Mouse (Mus musculus) lung, adult 2 months (tissue): ENCODE data around the gene Rell1. TPM values are rescaled to one million over a fixed set of nuclear protein-coding genes. Genes with fewer than 3 reads are reported as not detected.

Experiments
- DNase-seq: peaks from one replicate; pipeline ENCODE4 v3.0.0; 2022
- H3K4me1 ChIP-seq: fragments of 200-500 bp; 2 replicates; pipeline ENCODE4 v1.6.1; 2011; ENCODE audit warnings: low read length; ENCODE audit not compliant: control insufficient read depth, insufficient read depth
- H3K4me3 ChIP-seq: fragments of 200-500 bp; replicated peaks from 2 replicates; pipeline ENCODE3; 2011; ENCODE audit warnings: low read depth, mild to moderate bottlenecking, control low read depth, low read length; ENCODE audit errors: extremely low read depth
- CTCF ChIP-seq: fragments of 200-500 bp; IDR thresholded peaks from 2 replicates; pipeline ENCODE4 v1.5.1; 2011; ENCODE audit warnings: mild to moderate bottlenecking, low read length, control low read depth; ENCODE audit not compliant: insufficient read depth
- POLR2A ChIP-seq: fragments of 200-500 bp; IDR thresholded peaks from 2 replicates; pipeline ENCODE4 v1.6.1; 2011; ENCODE audit warnings: low read depth, mild to moderate bottlenecking, control low read depth, low read length, borderline replicate concordance; ENCODE audit errors: extremely low read depth
- WGBS: fragments of 180-500 bp; shearing (Covaris S2); methylation state at CpG from one replicate; pipeline ENCODE4 v1.1.7; 2018; 5-methylcytosine and 5-hydroxymethylcytosine counted together
- polyA plus RNA-seq: library from polyadenylated mRNA; depleted of rRNA; stranded (reverse); fragments of >200 nt; gene quantifications from 2 replicates; pipeline ENCODE4 v1.2.3, GENCODE M21; 2012

Rell1 gene
- polyA plus RNA-seq, 1 experiment, result 13.5 TPM

- peaks cover 4% of the 10 kb centered on the region; the same call in 1 of the 2 replicates for H3K4me1 ChIP-seq
- DNase-seq, result no peak
- no peak overlapping the region for H3K4me3 ChIP-seq
- TF ChIP-seq POLR2A (no peak), CTCF (no peak)
- WGBS, result 10% methylated on average over 7 of the region's 7 CpGs
Measured at GRCm38 (mm10) chr5:63970281-63970732, 1.6 kb upstream of the Rell1 start.

GRCm38 (mm10) chr5:63969476-63970112 lies 897 bp upstream of the Rell1 start:
- no peak for DNase-seq
- Histone ChIP-seq H3K4me3 (no peak overlapping the region), H3K4me1 (peaks cover 4% of the 10 kb centered on the region; the same call in 1 of the 2 replicates)
- 20% methylated on average over 5 of the region's 5 CpGs for WGBS
- TF ChIP-seq CTCF, result no peak
- TF ChIP-seq POLR2A, result no peak

GRCm38 (mm10) chr5:63967591-63968141 lies 1.0 kb downstream of the Rell1 start:
- Histone ChIP-seq H3K4me1 (peaks cover 4% of the 10 kb centered on the region; the same call in 1 of the 2 replicates), H3K4me3 (peak overlapping the region; percentile 89)
- 11% methylated on average over 12 of the region's 12 CpGs for WGBS
- no peak for DNase-seq
- TF ChIP-seq CTCF (no peak), POLR2A (no peak)

GRCm38 (mm10) chr5:63966379-63966778 lies 2.3 kb downstream of the Rell1 start:
- WGBS, result 47% methylated on average over 4 of the region's 4 CpGs
- no peak overlapping the region for H3K4me3 ChIP-seq
- no peak for TF ChIP-seq POLR2A
- TF ChIP-seq CTCF, result no peak
- DNase-seq, result no peak
- peaks cover 4% of the 10 kb centered on the region; the same call in 1 of the 2 replicates for H3K4me1 ChIP-seq

- TF ChIP-seq CTCF, result no peak
- no peak for TF ChIP-seq POLR2A
- Histone ChIP-seq H3K4me1 (peaks cover 4% of the 10 kb centered on the region; the same call in 1 of the 2 replicates), H3K4me3 (no peak overlapping the region)
- DNase-seq, result no peak
- 56% methylated on average over 1 of the region's 1 CpGs for WGBS
Measured at GRCm38 (mm10) chr5:63965946-63966345, 2.8 kb downstream of the Rell1 start.

GRCm38 (mm10) chr5:63964576-63964975 lies 4.1 kb downstream of the Rell1 start:
- WGBS, result 54% methylated on average over 8 of the region's 8 CpGs
- Histone ChIP-seq H3K4me3 (no peak overlapping the region), H3K4me1 (peaks cover 4% of the 10 kb centered on the region; the same call in 1 of the 2 replicates)
- DNase-seq, result no peak
- TF ChIP-seq POLR2A (no peak), CTCF (no peak)

- TF ChIP-seq CTCF, result no peak
- TF ChIP-seq POLR2A, result no peak
- H3K4me1 ChIP-seq, result peaks cover 7% of the 10 kb centered on the region
- DNase-seq, result no peak
- WGBS, result 71% methylated on average over 10 of the region's 10 CpGs
- H3K4me3 ChIP-seq, result no peak overlapping the region
Measured at GRCm38 (mm10) chr5:63961726-63962125, 7.0 kb downstream of the Rell1 start.

GRCm38 (mm10) chr5:63960565-63960964 lies 8.1 kb downstream of the Rell1 start:
- DNase-seq, result no peak
- TF ChIP-seq CTCF (no peak), POLR2A (no peak)
- 94% methylated on average over 10 of the region's 10 CpGs for WGBS
- Histone ChIP-seq H3K4me3 (no peak overlapping the region), H3K4me1 (peaks cover 7% of the 10 kb centered on the region)

GRCm38 (mm10) chr5:63958963-63959708 lies 9.6 kb downstream of the Rell1 start:
- no peak for DNase-seq
- TF ChIP-seq CTCF, result no peak
- no peak for TF ChIP-seq POLR2A
- WGBS, result 52% methylated on average over 18 of the region's 18 CpGs
- peaks cover 7% of the 10 kb centered on the region for H3K4me1 ChIP-seq
- no peak overlapping the region for H3K4me3 ChIP-seq

GRCm38 (mm10) chr5:63957607-63958006 lies 11.1 kb downstream of the Rell1 start:
- Histone ChIP-seq H3K4me3 (no peak overlapping the region), H3K4me1 (peaks cover 7% of the 10 kb centered on the region)
- TF ChIP-seq POLR2A (no peak), CTCF (no peak)
- DNase-seq, result no peak
- WGBS, result 80% methylated on average over 8 of the region's 8 CpGs
